Mouse (Mus musculus): ENCODE measurements around the gene Fars2.

DNA sequence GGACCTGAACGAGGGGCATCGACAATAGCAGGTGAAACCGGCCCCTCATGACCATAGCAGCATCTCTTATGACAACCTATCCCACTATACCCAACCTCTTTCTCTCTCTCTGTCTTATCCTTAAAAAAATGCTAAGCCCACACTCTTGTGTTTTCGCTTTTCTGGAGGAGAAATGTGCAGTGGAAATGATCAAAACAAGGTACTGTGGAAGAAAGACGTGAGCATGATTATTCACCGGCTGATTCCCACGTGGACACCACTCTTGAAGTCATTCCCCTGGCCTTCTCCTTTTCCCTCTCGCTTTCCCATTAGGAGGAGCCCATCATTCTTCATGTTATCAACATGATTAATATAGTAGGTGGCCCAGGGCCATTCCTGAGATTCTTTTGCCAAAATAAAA lies 608.7 kb downstream of the Fars2 start:
- no peak for TF ChIP-seq GATA2 (IDR thresholded peaks at IDR 0.05; ENCODE audit: borderline replicate concordance, low read depth, low read length)
- no peak for TF ChIP-seq CTCF (IDR thresholded peaks at IDR 0.05; ENCODE audit: low read depth, low read length)
